Mouse (Mus musculus) liver, embryonic 13.5 days (tissue): Measurements from ENCODE around the gene Gcc1. TPM values are rescaled to one million over a fixed set of nuclear protein-coding genes. Genes with fewer than 3 reads are reported as not detected.
A peak's percentile ranks its signal among the peaks of the same experiment; 100 is the strongest.

Experiments used
- ATAC-seq: fragments of 200-750 bp; cut with Nextera tagmentation; 2 replicates; pipeline ENCODE4 v1.8.0; 2017; ENCODE audit warnings: low read depth, mild to moderate bottlenecking, moderate number of reproducible peaks, moderate library complexity
- DNase-seq: peaks from one replicate; pipeline ENCODE4 v3.0.0; 2022
- H3K27ac ChIP-seq: fragments of 300-500 bp; sonication (generic); 2 replicates; pipeline ENCODE4 v1.5.1; 2015; ENCODE audit warnings: moderate library complexity, mild to moderate bottlenecking, inconsistent platforms
- H3K27me3 ChIP-seq: fragments of 300-500 bp; sonication (generic); 2 replicates; pipeline ENCODE4 v1.6.1; 2015; ENCODE audit warnings: mild to moderate bottlenecking, inconsistent platforms
- H3K36me3 ChIP-seq: fragments of 300-500 bp; sonication (generic); 2 replicates; pipeline ENCODE4 v1.6.1; 2015; ENCODE audit warnings: mild to moderate bottlenecking, inconsistent platforms
- H3K4me1 ChIP-seq: fragments of 300-500 bp; sonication (generic); replicated peaks from 2 replicates; pipeline ENCODE4 v1.6.1; 2015; ENCODE audit warnings: inconsistent platforms
- H3K4me2 ChIP-seq: fragments of 300-500 bp; sonication (generic); 2 replicates; pipeline ENCODE4 v1.6.1; 2015; ENCODE audit warnings: inconsistent platforms, mild to moderate bottlenecking, moderate library complexity
- H3K4me3 ChIP-seq: fragments of 300-500 bp; sonication (generic); replicated peaks from 2 replicates; pipeline ENCODE4 v1.5.1; 2015; ENCODE audit warnings: mild to moderate bottlenecking, inconsistent platforms
- H3K9ac ChIP-seq: fragments of 300-500 bp; sonication (generic); 2 replicates; pipeline ENCODE4 v1.6.1; 2015; ENCODE audit warnings: mild to moderate bottlenecking, inconsistent platforms
- H3K9me3 ChIP-seq: fragments of 300-500 bp; sonication (generic); replicated peaks from 2 replicates; pipeline ENCODE4 v1.6.1; 2016; ENCODE audit warnings: inconsistent platforms
- WGBS: fragments of 180-500 bp; shearing (Covaris S2); methylation state at CpG from one replicate; pipeline ENCODE4 v1.1.7; 2015; ENCODE audit not compliant: insufficient replicate concordance; 5-methylcytosine and 5-hydroxymethylcytosine counted together
- polyA plus RNA-seq: library from polyadenylated mRNA; unstranded; fragments of >200 nt; fragmentation: Nextera tagmentation; extraction: Ambion mirVana; gene quantifications from 2 replicates; pipeline ENCODE4 v1.2.1, GENCODE M21; 2015

The Gcc1 gene
- polyA plus RNA-seq, 1 experiment from 2014 or later, result 3.7 TPM

DNA sequence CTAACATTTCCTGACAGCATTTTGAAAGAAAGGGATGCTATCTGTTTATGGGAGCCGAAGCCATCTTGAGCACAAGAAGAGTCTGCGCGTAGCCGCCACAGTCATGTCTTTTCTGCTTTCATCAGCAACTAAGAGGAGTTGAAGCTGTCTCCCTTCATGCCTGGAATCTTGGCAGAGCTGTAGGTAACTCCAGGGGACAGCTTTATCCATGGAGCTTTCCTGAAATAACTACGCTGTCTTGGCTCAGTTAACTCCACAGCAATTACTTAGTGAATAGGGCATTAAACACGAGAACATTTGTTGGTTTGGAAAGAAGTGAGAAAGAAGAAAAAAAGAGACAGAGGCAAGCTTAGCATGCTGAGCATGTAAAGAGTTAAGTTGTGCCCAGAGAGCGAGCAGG, 19.7 kb upstream of the Gcc1 start:
- no peak for DNase-seq
- no peak for ATAC-seq
- 68% methylated on average over 7 of the region's 7 CpGs for WGBS
- Histone ChIP-seq H3K9ac (no peak overlapping the region), H3K4me2 (no peak overlapping the region), H3K4me3 (no peak overlapping the region), H3K27ac (no peak overlapping the region), H3K9me3 (no peaks in the 10 kb centered on the region), H3K27me3 (peaks cover 52% of the 10 kb centered on the region), H3K36me3 (no peaks in the 10 kb centered on the region), H3K4me1 (no peaks in the 10 kb centered on the region)

GRCm38 (mm10) chr6:28431538-28431855, 3.3 kb upstream of the Gcc1 start:
- peaks cover 12% of the 10 kb centered on the region for H3K36me3 ChIP-seq
- H3K9me3 ChIP-seq, result no peaks in the 10 kb centered on the region
- 46% methylated on average over 6 of the region's 6 CpGs for WGBS
- H3K27me3 ChIP-seq, result 0 out of 2 replicates have a peak, but pooled peaks cover 1% of the 10 kb centered on the region
- no peak overlapping the region for H3K27ac ChIP-seq
- peak overlapping the region; percentile 16; the same call in 1 of the 2 replicates for H3K4me3 ChIP-seq
- ATAC-seq, result peak; percentile 72
- H3K9ac ChIP-seq, result no peak overlapping the region; the same call in 1 of the 2 replicates
- peaks cover 15% of the 10 kb centered on the region for H3K4me1 ChIP-seq
- no peak for DNase-seq
- peak overlapping the region; percentile 52 for H3K4me2 ChIP-seq

DNA sequence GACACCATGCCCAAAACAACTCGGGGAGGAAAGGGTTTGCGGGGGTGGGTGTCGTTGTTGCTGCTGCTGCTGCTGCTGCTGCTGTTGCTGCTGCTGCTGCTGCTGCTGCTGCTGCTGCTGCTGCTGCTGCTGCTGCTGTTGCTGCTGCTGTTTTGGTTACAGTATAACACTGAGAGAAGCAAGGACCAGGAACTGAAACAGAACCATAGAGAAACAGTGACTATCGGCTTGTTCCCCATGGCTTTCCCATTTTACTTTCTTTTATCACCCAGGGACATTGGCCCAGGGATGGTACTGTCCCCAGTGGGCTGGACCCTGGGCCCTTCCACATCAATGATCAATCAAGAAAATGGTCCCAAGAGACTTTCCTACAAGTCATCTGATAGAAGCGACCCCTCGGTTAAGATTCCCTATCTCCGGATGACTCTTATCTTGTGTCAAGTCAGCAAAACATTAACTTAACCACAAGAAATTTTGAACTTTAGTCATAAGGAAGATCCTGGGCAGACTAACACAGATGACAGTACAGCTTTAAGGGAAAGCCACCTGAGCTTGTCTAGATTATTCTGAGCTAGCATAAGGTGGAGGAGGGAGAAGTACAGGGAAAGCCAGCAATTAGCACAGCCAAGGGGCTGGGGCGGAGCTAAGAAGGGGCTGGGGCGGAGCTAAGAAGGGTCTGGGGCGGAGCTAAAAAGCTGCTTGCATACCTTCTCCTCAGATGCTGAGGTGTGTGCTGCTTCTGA, 2.8 kb upstream of the Gcc1 start:
- Histone ChIP-seq H3K4me3 (peak overlapping the region; percentile 16; the same call in 1 of the 2 replicates), H3K27me3 (no peaks in the 10 kb centered on the region), H3K9me3 (no peaks in the 10 kb centered on the region), H3K36me3 (peaks cover 17% of the 10 kb centered on the region), H3K27ac (peak overlapping the region; percentile 13; the same call in 1 of the 2 replicates), H3K4me2 (peak overlapping the region; percentile 52), H3K9ac (no peak overlapping the region; the same call in 1 of the 2 replicates), H3K4me1 (peaks cover 20% of the 10 kb centered on the region)
- DNase-seq (peak; percentile 42), ATAC-seq (peak; percentile 81)
- WGBS, result 57% methylated on average over 10 of the region's 10 CpGs

GRCm38 (mm10) chr6:28429870-28430269, 1.7 kb upstream of the Gcc1 start:
- ATAC-seq (no peak), DNase-seq (no peak)
- peaks cover 31% of the 10 kb centered on the region for H3K4me1 ChIP-seq
- H3K9me3 ChIP-seq, result no peaks in the 10 kb centered on the region
- H3K4me3 ChIP-seq, result no peak overlapping the region
- no peak overlapping the region for H3K9ac ChIP-seq
- H3K36me3 ChIP-seq, result peaks cover 28% of the 10 kb centered on the region
- WGBS, result 83% methylated on average over 11 of the region's 11 CpGs
- H3K27ac ChIP-seq, result no peak overlapping the region
- H3K4me2 ChIP-seq, result no peak overlapping the region
- no peaks in the 10 kb centered on the region for H3K27me3 ChIP-seq

DNA sequence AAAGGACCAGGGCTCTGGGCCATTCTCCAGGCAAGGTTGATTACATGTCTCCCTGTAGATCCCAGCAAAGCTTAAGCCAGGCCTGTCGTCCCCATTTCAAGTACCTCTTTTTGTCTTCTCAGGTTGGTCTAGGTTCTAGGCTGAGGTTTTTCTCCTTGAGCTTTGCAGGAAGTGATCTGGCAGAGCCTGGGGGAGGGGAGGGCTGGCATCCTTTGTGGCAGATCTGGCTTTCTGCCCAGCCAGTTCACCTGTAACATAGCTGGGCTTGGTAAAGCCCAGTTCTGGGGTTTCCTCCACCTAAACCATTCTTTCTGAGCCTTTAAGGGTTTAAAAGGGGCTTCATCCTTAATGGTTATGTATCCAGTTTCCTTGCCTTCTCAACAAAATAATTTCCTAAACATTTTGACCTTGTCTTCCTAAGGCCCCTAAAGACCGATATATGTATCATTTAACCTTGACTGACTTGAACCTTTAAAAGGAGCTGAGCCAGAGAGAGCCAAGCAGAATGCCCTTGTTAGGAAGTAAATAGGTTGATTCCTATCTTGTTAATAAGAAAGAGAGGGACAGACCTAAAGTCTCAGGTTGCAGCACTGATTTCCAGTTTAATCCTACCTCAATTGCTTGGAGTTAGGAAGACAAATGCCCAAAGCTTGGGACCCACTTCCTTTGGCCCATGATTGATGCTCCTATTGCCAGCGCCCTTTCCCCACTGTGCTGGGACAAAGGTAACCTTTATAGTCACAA, 922 bp downstream of the Gcc1 start, which contains the start of gene Fscn3:
TSS of gene Fscn3 (plus strand) at position 694 of the 744 bp plus-strand sequence.
- DNase-seq (no peak), ATAC-seq (no peak)
- peak within 1 kb of the TSS; percentile 15 for H3K27ac ChIP-seq
- H3K4me3 ChIP-seq, result no peak within 1 kb of the TSS
- H3K4me1 ChIP-seq, result peaks cover 48% of the 10 kb centered on the region
- H3K4me2 ChIP-seq, result no peak within 1 kb of the TSS; the same call in 1 of the 2 replicates
- peaks cover 28% of the 10 kb centered on the region for H3K36me3 ChIP-seq
- no peak within 1 kb of the TSS for H3K9ac ChIP-seq
- H3K27me3 ChIP-seq, result no peaks in the 10 kb centered on the region
- H3K9me3 ChIP-seq, result no peaks in the 10 kb centered on the region
- 76% methylated on average over 3 of the region's 3 CpGs for WGBS

- peak; percentile 15 for DNase-seq
- no peaks in the 10 kb centered on the region for H3K27me3 ChIP-seq
- peak overlapping the region; percentile 95 for H3K4me2 ChIP-seq
- peak overlapping the region; percentile 94 for H3K27ac ChIP-seq
- no peak for ATAC-seq
- peaks cover 54% of the 10 kb centered on the region for H3K4me1 ChIP-seq
- H3K4me3 ChIP-seq, result peak overlapping the region; percentile 99
- H3K36me3 ChIP-seq, result peaks cover 31% of the 10 kb centered on the region
- 68% methylated on average over 6 of the region's 6 CpGs for WGBS
- H3K9me3 ChIP-seq, result no peaks in the 10 kb centered on the region
- H3K9ac ChIP-seq, result peak overlapping the region; percentile 99
Observed at GRCm38 (mm10) chr6:28425019-28425418, 3.2 kb downstream of the Gcc1 start.

DNA sequence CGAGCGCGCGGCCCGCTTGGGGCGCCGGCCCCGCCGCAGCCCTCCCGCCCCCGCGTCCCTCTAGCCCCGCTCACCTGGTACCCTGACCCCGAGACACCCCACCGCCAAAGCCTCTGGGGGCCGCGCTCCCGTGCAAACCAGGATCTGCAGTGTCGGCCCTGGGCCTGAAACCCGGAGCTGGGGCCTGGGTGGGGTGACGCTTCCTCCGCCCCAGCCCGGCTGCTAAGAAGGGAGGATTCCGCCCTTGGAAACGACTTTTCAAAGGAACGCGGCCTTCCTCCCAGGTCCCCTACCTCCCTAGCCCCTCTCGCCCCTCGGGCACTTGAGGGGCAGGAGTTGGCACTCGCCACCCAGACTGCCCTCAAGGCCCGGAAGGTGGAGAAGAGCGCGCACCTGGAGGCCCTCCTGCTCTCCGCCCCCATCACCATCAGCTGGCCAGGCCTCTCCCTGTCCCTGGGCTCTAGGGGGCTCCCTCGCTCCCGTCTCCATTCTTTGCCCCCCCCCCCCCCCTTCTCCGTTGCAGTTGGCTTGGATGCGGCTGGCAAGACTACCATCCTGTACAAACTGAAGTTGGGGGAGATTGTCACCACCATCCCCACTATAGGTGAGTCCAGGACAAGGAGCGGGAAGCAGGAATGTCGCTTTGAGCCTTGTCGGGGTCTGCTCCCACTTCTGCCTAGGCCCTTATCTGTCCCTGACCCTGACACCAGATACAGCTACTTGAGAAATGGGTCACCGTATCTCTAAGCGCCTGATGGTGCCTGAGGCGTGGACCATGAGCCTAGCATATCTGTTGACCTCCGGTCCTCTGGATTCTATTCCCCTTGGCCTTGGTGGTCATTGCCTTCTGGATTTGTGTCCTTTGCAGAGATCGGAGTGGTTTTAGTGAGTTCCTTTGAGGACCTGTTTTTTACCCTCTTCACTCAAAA, 4.2 kb downstream of the Gcc1 start:
- peak overlapping the region; percentile 99 for H3K4me3 ChIP-seq
- no peaks in the 10 kb centered on the region for H3K9me3 ChIP-seq
- ATAC-seq, result peak; percentile 76
- H3K4me2 ChIP-seq, result peak overlapping the region; percentile 95
- H3K36me3 ChIP-seq, result peaks cover 32% of the 10 kb centered on the region
- H3K27me3 ChIP-seq, result no peaks in the 10 kb centered on the region
- WGBS, result 2% methylated on average over 46 of the region's 46 CpGs
- peak; percentile 72 for DNase-seq
- H3K9ac ChIP-seq, result peak overlapping the region; percentile 99
- peaks cover 64% of the 10 kb centered on the region for H3K4me1 ChIP-seq
- peak overlapping the region; percentile 94 for H3K27ac ChIP-seq

GRCm38 (mm10) chr6:28423313-28423712, 4.9 kb downstream of the Gcc1 start, which contains the start of gene Arf5:
Gene Arf5, plus strand, starts transcription at chr6:28423560.
- WGBS, result under 1% methylated on average over 26 of the region's 42 CpGs
- Histone ChIP-seq H3K9ac (peak within 1 kb of the TSS; percentile 99), H3K4me1 (peaks cover 67% of the 10 kb centered on the region), H3K27me3 (no peaks in the 10 kb centered on the region), H3K27ac (peak within 1 kb of the TSS; percentile 94), H3K36me3 (peaks cover 40% of the 10 kb centered on the region), H3K4me3 (peak within 1 kb of the TSS; percentile 99), H3K9me3 (no peaks in the 10 kb centered on the region), H3K4me2 (peak within 1 kb of the TSS; percentile 95)
- DNase-seq, result peak; percentile 83
- ATAC-seq, result peak; percentile 33

DNA sequence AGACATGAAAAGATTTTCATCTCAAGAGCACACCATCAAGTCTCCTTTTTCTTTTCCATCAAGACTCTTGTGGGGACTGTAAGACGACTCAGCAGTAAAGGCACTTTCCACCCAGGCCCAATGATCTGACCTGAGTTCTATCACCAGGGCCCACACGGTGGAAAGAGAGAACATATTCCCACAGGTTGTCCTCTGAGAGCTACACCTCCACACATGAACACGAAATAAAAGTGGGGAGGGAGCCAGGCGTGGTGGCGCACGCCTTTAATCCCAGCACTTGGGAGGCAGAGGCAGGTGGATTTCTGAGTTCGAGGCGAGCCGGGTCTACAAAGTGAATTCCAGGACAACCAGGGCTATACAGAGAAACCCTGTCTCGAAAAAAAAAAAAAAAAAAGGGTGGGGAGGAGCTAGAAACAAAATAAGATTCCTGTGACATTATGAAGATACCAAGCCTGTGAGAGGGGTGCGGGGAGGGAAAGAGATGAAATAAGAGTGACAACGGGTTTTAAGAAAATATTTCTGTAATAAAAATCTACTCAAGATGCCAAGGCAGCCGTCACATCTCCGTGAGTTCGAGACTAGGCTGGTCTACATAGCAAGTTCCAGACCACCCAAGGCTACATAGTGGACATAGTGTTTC, 5.4 kb downstream of the Gcc1 start:
- Histone ChIP-seq H3K4me1 (peaks cover 67% of the 10 kb centered on the region), H3K27me3 (no peaks in the 10 kb centered on the region), H3K4me3 (peak overlapping the region; percentile 99), H3K27ac (peak overlapping the region; percentile 94), H3K9ac (peak overlapping the region; percentile 99), H3K36me3 (peaks cover 45% of the 10 kb centered on the region), H3K4me2 (peak overlapping the region; percentile 95), H3K9me3 (no peaks in the 10 kb centered on the region)
- no peak for ATAC-seq
- WGBS, result 62% methylated on average over 15 of the region's 15 CpGs
- no peak for DNase-seq

- WGBS, result 0% methylated on average over 27 of the region's 27 CpGs
- H3K4me3 ChIP-seq, result peak overlapping the region; percentile 75
- H3K9me3 ChIP-seq, result no peaks in the 10 kb centered on the region
- peak overlapping the region; percentile 95 for H3K4me2 ChIP-seq
- peaks cover 45% of the 10 kb centered on the region for H3K36me3 ChIP-seq
- peak; percentile 90 for ATAC-seq
- H3K27me3 ChIP-seq, result no peaks in the 10 kb centered on the region
- H3K4me1 ChIP-seq, result peaks cover 65% of the 10 kb centered on the region
- peak overlapping the region; percentile 94 for H3K27ac ChIP-seq
- peak overlapping the region; percentile 91 for H3K9ac ChIP-seq
- DNase-seq, result peak; percentile 94
Observed at GRCm38 (mm10) chr6:28421469-28422000, 6.7 kb downstream of the Gcc1 start.
